Mouse (Mus musculus) frontal cortex, adult 2 months (tissue): ENCODE results near the gene Sbpl. TPM values are rescaled to one million over a fixed set of nuclear protein-coding genes. Genes with fewer than 3 reads are reported as not detected.
"Not testable (repeated sequence)": the region's sequence is repeated elsewhere in the genome, so short reads cannot be mapped to it uniquely, and the experiment has no call there.

Experiments
- DNase-seq, 2 experiments: peaks; one replicate each; pipeline ENCODE4 v3.0.0; 2022; ENCODE audit warnings: low spot score in 1 of 2; ENCODE audit errors: extremely low spot score in 1 of 2
- polyA plus RNA-seq: library from polyadenylated mRNA; depleted of rRNA; stranded (reverse); fragments of >200 nt; gene quantifications from 2 replicates; pipeline ENCODE4 v1.2.3, GENCODE M21; 2012; rRNA removed

Gene Sbpl
- polyA plus RNA-seq, 1 experiment: not detected

DNA sequence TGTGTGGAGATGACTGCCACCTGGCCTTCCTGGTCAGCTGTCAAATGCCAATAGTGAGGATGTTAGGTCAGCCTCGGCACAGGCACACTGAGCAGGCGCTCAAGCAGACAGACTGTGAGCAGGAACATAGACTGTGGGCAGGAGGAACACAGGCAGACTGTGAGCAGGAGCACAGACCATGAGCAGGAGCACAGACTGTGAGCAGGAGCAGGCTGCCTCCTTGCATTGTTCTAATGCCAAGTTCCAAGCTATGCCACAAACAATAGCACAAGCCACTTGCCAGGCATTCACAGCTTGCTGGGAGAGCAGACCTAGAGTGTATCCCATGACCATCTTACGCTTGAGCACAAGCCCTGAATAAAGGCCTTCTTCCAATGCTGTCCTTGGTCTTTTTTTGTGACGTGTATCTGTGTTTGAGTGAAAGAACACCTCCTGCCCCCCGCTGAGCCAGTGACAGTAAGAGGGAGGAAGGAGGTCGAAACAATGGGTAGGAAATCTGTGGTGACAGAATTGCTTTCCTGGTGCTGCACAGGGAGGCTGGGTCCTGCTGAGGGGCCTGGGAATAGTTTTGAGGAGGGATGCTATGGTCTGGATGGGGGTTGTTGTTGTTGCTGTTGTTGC, 10.8 kb upstream of the Sbpl start:
- DNase-seq: no peak

DNA sequence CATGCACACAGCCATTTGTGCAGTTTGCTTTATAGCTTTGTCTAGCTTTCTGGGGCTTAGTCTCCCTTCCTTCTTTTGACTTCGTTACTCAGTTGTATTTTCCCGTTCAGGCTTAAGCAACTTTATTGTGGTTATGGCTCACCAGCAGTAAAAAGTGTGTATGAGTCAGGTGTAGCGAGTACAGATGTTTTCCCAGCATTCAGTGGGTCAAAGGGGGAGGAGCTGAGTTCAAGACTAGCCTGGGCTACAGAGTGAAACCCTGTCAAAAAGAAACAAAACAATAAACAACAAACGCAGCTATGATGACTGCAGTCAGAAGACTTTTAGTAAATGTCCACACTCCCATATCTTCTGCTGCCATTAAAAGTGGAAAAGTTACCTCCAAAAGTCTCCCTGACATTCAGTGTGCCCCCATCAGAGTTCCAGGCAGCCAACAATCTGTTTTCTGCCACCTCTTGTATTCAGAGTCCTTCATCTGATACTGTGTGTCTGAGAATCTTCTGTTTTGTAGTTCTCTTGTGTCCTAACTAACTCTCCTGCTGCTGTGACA, 6.6 kb upstream of the Sbpl start:
- DNase-seq: no peak

DNA sequence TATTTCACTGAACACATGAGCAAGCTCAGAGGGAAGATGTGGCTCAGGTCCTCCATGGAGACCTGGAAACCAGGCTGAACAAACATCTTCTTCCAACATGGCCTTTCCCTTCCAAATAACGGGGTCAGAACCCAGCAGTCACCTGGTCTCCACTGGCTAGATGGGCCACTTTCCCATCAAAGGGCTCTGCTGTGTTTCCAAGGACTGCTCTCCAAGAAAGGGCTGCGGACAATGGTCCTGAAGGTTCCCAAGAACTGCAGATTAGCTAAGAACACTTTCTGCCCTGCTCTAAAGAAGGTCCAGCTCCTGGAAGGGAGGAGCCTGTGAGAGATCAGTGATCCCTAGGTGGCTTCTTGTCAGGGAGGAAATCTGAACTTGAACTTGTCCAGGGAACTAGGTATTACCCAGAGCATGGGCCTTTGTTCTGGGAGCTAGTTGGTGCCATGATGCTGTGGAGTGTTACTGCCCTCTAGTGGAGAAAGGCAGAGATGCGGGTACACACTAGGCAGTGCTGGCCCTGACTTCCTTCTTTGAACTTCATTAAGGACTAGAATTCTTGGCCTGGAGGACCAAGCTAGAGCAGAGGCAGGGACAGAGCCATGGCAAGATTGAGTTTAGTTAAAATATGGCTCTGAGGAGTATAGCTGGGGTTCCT, 5.1 kb upstream of the Sbpl start:
- DNase-seq: peak; percentile 56 to 92

DNA sequence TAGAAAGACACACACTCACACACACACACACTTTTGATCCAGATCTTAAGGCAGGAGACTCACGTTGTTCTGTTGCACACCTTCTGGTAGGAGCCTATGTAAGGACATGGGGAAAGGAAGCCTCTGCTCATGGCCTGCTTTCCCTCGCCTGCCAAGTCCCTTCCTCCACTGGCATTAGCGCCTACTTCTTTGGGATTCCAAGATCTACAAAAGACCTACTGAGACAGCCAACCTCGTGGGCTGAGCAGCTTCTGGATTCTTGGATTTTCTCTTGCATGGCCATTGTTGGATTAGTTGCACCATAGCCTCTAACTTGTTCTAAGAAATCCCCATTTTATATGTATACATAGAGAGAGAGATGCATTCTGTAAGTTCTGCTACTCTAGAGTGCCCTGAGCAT, 4.2 kb downstream of the Sbpl start:
- not testable (repeated sequence) for DNase-seq

DNA sequence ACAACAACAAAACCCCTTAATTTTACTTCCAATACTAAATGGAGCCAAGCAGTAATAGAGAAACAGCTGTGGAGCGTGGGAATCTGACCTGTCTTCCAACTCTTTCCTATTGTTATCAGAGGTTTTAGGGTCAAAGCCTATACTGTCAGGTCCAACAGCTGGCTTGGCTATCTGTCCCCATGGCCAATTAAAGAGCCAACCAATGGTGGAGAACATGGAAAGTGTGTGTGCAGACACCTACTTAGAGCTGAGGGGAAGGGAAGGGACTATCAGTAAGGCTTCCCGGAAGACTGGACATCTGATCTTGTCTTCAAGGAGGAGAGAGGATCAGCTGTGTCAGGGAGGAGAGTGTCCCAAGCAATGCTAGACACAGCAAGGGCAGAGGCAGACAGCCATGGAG, 6.0 kb downstream of the Sbpl start:
- DNase-seq: no peak

DNA sequence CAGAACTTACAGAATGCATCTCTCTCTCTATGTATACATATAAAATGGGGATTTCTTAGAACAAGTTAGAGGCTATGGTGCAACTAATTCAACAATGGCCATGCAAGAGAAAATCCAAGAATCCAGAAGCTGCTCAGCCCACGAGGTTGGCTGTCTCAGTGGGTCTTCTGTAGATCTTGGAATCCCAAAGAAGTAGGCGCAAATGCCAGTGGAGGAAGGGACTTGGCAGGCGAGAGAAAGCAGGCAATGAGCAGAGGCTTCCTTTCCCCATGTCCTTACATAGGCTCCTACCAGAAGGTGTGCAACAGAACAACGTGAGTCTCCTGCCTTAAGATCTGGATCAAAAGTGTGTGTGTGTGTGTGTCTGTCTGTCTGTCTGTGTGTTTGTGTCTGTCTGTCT, 7.6 kb downstream of the Sbpl start:
- peak in 1 of 2 experiments; percentile 20 for DNase-seq

DNA sequence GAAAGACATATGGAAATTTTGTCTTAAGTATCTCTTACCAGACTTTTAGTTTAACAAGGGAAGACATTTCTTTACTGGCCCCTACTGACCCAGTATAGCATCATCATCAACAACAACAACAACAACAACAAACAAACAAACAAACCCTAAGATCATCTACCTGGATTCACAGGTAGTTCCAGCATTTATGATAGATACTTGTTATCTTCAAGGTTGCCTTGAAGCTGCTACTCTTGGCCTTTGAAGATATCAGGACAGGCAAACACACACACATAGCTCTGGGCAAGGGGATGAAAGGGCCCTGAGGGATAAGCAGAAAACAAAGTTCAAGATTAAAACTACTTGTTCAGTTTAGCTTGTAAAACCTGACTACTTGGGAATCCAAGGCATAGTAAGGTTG, 13.7 kb downstream of the Sbpl start, which contains the start of gene Sbp:
Sbp (plus strand) TSS at position 301 of the 400 bp plus-strand sequence.
- DNase-seq: no peak

DNA sequence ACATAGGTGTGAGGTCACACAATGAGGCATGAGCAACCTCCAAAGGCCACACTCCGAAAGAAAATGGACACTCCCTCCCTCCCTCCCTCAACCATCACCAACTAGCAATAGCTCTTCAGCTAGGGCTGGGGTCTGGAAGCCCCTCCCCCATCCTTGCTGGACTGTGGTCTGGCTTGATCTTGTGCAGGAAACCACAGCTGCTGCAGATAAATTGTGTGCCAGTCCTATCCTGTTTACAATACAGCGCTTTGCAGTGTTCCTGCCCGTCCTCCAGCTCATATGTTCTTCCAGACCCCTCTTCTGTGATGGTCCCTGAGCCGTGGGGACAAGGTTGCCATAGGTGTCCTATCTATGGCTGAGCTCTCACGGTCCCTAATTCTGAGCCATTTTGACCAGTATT, 23.9 kb downstream of the Sbpl start:
- DNase-seq: no peak

DNA sequence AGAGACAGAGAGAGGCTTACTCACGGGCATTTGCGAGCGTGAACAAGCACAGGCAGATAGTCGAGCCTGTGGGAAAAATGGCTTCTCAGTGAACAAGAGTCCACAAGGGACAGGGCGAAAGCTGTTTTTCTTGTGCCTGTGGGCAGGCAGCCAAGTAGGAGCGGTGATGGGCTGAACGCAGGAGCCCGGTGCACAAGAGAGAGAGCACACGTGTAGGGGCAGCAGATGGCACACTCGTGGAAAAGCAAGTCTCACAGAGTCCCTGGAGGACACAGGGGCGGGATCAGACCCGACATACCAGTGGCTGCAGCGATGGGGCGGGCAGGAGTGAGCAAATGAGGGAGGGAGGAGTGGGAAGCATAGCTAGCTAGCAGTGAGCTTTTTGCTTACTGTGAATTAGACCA, 30.0 kb downstream of the Sbpl start:
- peak; percentile 16 to 46 for DNase-seq

DNA sequence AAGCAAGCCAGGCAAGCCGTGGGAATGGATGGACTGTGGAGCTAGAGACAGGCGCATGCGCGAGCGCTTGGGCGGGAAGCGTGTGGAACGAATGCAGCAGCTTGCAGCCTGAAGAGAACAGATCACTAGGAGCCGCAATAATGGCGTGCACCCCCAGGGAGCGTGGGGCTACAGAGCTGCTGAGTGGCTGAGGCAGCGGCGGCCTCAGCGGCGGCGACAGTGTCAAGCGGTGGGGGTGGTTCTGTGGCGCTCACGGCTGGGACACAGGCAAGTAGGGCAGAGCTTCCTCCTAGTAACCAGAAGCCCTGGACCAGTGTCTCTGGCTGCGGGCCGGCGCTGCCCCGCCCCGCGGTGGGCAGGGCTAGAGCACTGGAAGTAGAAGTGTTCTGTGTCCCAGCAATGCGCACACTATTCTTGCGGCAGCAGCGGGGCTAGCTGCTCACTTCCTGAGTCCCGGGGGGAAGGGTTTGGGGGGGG, 30.5 kb downstream of the Sbpl start:
- DNase-seq: peak; percentile 79 to 87

DNA sequence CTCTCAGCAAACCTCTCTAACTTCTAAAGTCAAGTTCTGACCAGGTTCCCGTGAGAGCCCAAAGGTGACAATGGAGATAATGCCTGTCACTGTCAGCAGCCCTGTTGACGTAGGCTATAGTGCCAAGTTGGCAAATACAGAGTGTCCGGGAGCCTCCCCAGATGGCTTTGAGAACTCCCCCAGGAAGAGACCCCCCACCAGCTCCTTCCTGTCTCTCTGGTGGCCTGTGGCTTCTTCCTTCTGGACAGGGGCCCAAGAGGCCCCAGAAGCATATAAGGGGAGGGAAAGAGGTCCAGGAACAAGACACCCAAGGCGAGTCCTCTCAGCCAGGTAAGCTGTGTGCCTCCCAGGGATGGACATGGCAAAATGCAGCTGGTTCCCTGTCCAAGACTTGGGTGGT, 37.9 kb downstream of the Sbpl start, which contains the start of gene Dcpp3:
Dcpp3 (plus strand) TSS at position 301 of the 400 bp plus-strand sequence.
- not testable (repeated sequence) for DNase-seq

Other genes starting within 250 kb of the Sbpl start
- 0.13 and 0.24 TPM in 2 replicates for gene 1520401A03Rik, start 232.5 kb downstream of the Sbpl start, polyA plus RNA-seq
- 8.1 and 8.7 TPM in 2 replicates for gene Pkmyt1, start 228.9 kb downstream of the Sbpl start, polyA plus RNA-seq
- gene Paqr4, start 214.4 kb downstream of the Sbpl start, polyA plus RNA-seq: 47.2 and 49.8 TPM in 2 replicates
- gene Kremen2, start 209.4 kb downstream of the Sbpl start, polyA plus RNA-seq: 0.38 and 0.52 TPM in 2 replicates
- gene Flywch1, start 183.7 kb downstream of the Sbpl start, polyA plus RNA-seq: 208 and 231 TPM in 2 replicates
- 38.8 and 41.8 TPM in 2 replicates for gene Flywch2, start 169.2 kb downstream of the Sbpl start, polyA plus RNA-seq
- gene Srrm2, start 164.7 kb downstream of the Sbpl start, polyA plus RNA-seq: 732 and 866 TPM in 2 replicates
- gene Elob, start 126.1 kb downstream of the Sbpl start, polyA plus RNA-seq: 610 and 742 TPM in 2 replicates
- gene Prss33, start 119.2 kb downstream of the Sbpl start, polyA plus RNA-seq: 0.16 and 1.0 TPM in 2 replicates
- gene Prss32, start 111.4 kb downstream of the Sbpl start, polyA plus RNA-seq: 0.06 and 0.10 TPM in 2 replicates
- 0.10 and 0.15 TPM in 2 replicates for gene Prss41, start 111.1 kb downstream of the Sbpl start, polyA plus RNA-seq
- not detected in 2 replicates for gene Prss21, start 87.2 kb downstream of the Sbpl start, polyA plus RNA-seq
- not detected in 2 replicates for gene Dcpp1, start 74.4 kb downstream of the Sbpl start, polyA plus RNA-seq
- gene Dcpp2, start 74.4 kb downstream of the Sbpl start, polyA plus RNA-seq: not detected in 2 replicates
- gene Dcpp3, start 37.8 kb downstream of the Sbpl start, polyA plus RNA-seq: not detected in 2 replicates
- gene Sbp, start 13.6 kb downstream of the Sbpl start, polyA plus RNA-seq: not detected in 2 replicates
- 1.0 and 4.4 TPM in 2 replicates for gene Prss30, start 25.3 kb upstream of the Sbpl start, polyA plus RNA-seq
- gene Prss22, start 42.8 kb upstream of the Sbpl start, polyA plus RNA-seq: 1.4 and 1.8 TPM in 2 replicates
- not detected in 2 replicates for gene Prss27, start 82.9 kb upstream of the Sbpl start, polyA plus RNA-seq
- 29.0 and 29.8 TPM in 2 replicates for gene Kctd5, start 118.2 kb upstream of the Sbpl start, polyA plus RNA-seq
- 40.4 and 40.9 TPM in 2 replicates for gene Pdpk1, start 195.7 kb upstream of the Sbpl start, polyA plus RNA-seq
- 38.9 and 39.1 TPM in 2 replicates for gene Amdhd2, start 208.5 kb upstream of the Sbpl start, polyA plus RNA-seq
- 2,732 and 2,987 TPM in 2 replicates for gene Atp6v0c, start 214.4 kb upstream of the Sbpl start, polyA plus RNA-seq